Mouse (Mus musculus) heart, adult 18-20 months (tissue): ENCODE results near the gene Phlpp2. TPM values are rescaled to one million over a fixed set of nuclear protein-coding genes. Genes with fewer than 3 reads are reported as not detected.
"Not testable (repeated sequence)": the region's sequence is repeated elsewhere in the genome, so short reads cannot be mapped to it uniquely, and the experiment has no call there.

Experiments used
- DNase-seq, 2 experiments: peaks; one replicate each; pipeline ENCODE4 v3.0.0; 2021 to 2022; ENCODE audit warnings: mixed read lengths in 1 of 2
- long read RNA-seq, 2 experiments: library from polyadenylated mRNA; stranded (forward); transcript quantifications; one replicate each; pipeline ENCODE4 v2.0.0; 2021
- total RNA-seq, 2 experiments: library from RNA; stranded (reverse); gene quantifications; 2 replicates each; pipeline ENCODE4 v1.2.3; 2021

Gene Phlpp2
- 1 to 10 TPM; 3.0 to 3.4 TPM for total RNA-seq
- long read RNA-seq, experiment 1: 0 reads
- long read RNA-seq, experiment 2, partial matches to known transcripts: 0 of 1 reads
- long read RNA-seq, experiment 2, other reads (novel, unspliced or antisense): 1 of 1 reads

DNA sequence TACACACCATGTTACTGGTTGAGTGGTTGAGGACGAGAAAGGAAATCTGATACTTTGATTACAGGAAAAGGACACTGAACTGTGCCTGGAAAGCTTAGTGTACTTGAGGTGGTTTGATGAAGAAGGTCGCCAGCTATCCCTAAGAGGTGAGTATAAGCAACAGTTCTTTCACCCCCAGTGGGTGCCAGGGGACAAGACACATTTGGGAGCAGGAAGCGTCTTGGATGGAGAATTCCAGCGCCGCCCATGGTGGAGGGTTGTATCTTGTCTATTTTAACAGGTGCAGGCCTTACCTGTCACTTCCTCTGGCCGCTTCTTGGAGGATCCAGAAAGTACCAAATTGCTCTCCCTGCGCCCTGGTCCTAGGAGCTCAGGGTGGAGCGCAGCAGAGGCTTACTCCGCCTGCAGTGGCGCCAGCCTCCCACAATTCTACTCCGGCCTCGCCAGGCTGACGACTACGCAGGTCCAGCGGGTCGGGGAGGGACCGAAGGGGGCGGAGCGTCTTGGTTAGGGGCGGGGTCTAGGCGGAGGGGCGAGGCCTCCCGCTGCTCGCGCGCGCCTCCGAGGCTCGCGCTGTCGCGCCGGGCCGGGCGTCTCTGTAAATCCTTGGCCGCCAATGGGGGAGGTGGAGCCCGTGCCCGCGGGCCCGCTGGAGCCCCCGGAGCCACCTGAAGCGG, at the start of gene Phlpp2:
Phlpp2 (plus strand) TSS at position 540 of the 677 bp plus-strand sequence.
- peak; percentile 97 to 98 for DNase-seq

DNA sequence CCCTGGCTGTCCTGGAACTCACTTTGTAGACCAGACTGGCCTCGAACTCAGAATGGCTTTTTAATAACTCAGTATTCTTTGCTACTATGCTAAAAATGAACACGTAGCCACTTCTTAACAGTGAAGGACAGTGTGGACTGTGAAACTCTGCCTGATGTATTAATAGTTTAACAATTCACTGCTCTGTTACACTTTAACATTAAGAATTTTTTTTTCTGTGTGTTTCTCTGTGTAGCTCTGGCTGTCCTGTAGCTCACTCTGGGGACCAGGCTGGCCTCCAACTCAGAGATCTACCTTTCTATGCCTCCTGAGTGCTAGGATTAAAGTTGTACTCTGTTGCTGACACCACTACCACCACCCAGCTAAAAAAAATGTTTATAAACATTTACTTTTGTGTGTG, 44.8 kb upstream of the Phlpp2 start:
- DNase-seq: no peak

DNA sequence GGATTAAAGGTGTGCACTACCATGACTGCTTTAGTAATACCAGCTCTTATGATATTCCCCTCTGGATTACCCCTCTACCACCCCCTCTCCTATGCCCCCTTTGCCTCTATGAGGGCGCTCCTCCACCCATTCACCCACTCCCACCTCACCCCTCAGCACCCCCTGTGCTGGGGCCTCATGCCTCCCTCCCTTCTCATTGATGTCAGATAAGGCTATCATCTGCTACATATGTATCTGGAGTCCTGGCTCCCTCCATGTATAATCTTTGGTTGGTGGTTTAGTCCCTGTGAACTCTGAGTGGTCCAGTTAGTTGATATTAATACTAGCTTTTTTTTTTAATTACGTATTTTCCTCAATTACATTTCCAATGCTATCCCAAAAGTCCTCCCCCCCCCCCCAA, 28.5 kb upstream of the Phlpp2 start:
- DNase-seq: no peak

DNA sequence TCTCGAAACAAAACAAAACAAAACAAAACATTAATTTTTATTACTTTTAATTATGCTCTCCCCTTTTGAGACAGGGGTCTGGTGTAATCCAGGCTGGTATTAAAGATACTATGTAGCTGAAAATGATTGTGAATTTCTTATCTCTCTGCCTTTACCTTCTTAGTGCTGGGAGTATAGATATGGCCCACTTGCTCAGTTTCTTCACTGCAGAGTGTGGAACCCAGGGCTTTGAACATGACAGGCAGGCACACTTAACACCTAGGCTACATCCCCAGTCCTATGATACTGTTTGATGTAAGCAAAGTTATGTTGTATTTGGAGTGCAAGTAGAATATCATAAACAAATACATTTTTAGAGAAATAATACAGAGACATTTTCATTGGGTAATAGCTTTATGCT, 25.9 kb upstream of the Phlpp2 start:
- no peak for DNase-seq

DNA sequence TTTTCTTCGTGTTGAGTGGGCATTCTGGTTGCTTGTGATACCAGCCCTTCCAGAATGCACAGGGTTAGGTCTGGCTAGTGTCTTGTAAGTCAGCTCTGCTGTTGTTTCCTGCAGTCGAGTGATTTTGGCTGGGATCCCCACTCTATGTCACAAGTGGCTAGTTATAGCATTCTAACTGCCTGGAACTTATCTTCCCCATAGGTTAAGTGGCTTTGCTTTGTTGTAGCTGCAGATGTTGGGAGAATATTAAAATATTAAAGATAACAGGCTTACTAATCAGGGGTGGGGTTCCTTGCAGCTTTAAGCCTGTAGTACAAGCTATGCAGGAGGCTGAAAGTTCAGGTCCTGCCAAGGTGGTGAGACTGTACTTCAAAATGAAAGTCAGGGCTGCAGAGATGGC, 20.5 kb upstream of the Phlpp2 start:
- DNase-seq: peak; percentile 16 to 27

DNA sequence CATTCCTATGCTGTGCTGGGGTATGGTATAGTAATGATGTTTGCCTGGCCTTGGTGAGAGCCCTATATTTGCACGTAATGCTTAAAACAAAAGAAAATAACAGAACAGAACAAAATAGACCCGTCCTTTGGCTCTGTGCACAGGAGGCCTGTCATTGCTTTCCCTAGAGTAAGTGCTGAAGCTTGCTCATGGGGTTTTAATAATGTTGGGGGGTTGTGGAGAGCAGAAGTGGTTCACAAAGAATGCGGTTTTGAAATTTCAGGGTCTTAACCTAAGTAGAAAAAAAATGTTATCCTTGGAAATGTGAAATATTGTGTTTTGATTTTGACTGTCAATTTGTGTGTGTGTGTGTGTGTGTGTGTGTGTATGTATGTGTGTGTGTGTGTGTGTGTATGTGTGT, 19.4 kb upstream of the Phlpp2 start:
- no peak for DNase-seq

DNA sequence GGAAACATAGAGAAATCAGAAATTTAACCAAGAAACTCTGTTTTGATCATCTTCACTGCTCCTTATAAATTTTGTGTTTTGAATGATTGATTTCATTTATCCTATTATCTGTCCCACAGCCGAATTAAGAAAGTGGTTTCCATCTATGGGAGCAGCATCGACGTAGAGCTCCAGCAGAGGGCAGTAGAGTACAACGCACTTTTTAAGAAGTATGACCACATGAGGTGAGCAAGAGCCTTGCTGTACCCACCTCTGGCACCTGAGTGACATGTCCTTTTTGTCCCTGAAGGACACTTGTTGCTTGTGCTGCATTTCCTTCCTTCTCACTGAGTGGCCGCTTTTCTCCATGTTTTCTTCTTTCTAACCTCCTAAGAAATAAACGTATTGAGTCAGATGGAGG, 14.9 kb upstream of the Phlpp2 start:
- DNase-seq: peak; percentile 68 to 78

DNA sequence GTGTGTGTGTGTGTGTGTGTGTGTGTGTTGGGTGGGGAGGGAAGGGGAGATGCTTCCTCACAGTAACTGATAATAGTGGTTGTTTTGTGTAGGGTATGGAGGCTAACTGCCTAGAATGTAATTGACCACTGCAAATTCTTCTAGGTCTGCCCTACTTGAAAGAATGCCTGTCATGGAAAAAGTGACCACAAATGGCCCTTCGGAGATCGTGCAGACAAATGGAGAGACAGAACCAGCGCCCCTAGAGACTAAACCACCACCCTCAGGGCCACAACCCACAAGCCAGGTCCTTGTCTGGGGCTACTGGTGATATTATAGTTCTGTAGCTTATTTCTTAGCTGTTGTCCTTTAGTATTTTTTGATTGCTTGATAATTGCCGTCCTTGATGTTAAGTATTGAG, 13.8 kb upstream of the Phlpp2 start:
- no peak for DNase-seq

DNA sequence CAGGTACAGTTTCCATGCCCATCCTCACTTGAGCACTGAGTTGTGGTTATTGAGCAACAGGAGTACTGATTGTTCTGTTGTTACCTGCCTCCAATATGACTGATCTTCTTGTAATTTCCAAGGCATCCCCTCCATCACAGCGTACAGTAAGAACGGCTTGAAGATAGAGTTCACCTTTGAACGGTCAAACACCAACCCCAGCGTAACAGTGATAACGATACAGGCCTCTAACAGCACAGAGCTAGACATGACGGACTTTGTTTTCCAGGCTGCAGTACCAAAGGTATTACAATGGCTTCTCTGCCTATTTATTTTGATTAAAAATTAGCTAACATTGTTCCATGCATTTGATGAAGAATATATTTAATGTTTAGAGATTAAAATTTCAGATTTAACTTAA, 12.9 kb upstream of the Phlpp2 start:
- no peak for DNase-seq

DNA sequence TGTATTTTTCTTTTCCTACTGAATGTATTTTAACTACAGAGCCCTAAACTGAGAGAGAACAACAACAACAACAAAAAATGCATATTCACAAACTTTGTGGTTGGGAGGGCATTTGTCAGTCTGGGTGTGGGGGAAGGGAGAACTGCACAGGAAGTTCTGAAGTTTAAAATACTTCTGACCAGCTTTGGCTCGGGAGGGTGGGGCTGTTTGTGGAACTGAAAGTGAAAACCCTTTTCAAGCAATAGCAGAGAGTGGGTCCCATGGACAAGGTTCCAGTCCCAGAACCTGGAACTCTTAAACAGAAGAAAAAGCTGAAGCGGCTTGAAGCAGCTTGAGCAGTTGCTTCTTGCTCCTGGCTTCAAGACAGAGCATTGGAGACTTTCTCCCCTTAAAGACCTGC, 4.9 kb upstream of the Phlpp2 start:
- peak; percentile 61 to 78 for DNase-seq

DNA sequence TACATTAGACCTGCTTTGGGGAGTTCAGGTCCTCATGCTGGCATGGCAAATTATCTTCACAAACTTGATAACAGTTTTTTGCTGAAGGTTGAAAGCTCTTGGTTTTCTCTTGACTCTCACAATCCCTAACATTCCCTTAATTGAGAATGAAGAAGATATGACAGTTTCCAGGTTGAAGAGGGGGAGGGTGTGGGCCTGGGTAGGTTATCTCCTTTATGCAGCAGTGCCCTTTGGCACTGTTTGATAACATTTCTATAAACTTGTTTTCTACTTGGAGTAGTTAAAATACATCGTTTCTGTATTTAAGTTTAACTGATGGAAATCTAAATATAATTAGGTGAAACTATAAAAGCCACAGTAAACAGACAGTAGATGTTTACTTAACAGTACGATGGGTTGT, 3.5 kb upstream of the Phlpp2 start:
- DNase-seq: no peak

DNA sequence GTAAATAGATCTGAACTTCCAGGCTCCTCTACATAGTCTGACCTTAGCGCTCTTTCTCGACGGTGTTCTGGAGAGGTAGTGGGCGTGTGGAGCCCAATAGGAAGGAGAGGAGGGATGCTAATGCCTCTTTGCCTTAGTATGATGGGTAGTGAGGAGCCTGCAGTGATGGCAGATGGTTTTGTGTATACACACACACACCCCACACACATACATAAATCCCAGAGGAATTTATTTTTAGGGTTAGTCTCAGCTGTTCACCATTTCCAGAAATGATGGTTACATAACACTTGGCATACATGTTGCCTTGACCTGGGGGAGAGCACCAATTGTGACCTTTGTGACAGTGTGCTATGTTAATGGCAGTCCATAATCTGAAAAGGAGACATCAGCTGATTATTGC, 2.8 kb upstream of the Phlpp2 start:
- DNase-seq: no peak

DNA sequence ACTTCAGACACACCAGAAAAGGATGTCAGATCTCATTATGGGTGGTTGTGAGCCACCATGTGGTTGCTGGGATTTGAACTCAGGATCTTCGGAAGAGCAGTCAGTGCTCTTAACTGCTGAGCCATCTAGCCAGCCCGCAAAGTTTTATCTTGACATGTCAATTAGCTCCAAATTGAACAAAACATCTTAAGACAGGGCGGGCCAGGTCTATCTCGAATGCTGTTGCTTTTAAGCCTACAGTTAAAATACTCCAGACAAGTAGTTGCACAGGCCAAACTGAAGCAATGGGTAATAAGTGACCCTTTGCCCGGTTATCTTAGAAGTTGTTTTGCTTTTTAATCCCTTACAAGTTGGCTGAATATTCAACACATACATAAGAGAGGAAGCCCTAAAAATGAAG, 1.7 kb upstream of the Phlpp2 start:
- DNase-seq: no peak

DNA sequence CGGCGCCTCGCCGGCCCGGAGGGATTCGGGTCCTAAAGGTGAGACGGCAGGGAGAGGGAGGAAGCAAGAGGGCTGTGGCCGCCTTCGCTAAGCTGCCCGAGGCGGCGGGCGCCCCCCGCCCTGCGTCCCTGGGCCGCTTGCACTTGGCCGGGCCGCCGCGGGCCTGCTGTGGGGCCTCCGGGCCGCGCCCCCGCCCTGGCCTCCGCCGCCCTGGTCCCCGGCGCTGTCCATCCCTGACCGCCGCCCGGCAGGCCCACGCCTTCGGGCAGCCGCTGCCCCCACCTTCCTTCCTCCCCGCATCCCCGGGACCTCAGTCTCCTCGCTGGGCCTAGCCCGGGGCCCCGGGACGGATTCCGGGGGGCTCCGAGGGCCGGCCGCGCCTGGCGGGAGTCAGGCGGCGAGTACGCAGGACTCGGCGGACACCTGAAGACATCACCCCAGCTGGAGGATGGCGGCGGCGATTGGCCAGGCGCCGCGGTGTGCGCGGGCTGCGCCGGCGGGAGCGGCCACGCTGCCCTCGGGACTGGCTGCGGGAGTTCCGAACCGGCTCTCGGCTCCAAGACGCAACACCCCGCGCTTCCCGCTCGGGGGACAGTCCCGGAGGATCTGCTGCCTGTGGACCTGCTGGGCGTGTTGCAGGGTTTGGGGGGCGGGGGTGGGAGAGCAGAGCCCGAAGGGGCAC, 479 bp downstream of the Phlpp2 start:
- DNase-seq: peak in 1 of 2 experiments; percentile 61

DNA sequence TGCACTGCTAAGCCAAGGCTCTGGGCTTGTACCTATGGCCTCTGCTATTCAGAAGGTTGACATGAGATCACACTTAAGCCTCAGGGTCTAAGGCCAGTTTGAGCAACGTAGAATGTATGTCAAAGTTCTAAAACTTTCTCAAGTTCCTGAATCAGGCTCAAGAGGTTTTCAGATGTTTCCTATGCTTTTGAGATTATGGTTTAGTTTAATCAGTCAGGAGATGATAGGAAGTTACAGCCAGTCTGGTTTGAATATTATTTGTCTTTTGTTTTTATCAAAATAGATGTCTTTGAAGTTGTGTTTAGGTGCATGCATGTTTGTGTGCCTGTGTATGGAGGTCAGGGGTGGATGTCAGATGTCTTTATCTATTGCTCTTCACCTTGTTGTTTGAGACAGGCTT, 2.7 kb downstream of the Phlpp2 start:
- no peak for DNase-seq

DNA sequence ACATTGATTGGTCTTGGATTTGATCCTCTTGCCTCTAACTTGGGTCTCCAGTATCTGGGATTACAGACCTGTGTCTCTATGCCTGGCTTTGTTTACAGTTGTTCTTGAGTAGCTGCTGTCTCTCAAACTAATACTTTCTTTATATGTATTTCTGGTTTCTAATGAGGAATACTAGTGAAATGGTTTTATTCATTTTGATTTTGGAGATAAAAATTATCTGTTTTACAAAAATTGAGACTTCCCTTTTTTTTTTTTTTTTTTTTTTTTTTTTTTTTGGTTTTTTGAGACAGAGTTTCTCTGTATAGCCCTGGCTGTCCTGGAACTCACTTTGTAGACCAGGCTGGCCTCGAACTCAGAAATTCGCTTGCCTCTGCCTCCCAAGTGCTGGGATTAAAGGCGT, 5.5 kb downstream of the Phlpp2 start:
- DNase-seq: not testable (repeated sequence)

DNA sequence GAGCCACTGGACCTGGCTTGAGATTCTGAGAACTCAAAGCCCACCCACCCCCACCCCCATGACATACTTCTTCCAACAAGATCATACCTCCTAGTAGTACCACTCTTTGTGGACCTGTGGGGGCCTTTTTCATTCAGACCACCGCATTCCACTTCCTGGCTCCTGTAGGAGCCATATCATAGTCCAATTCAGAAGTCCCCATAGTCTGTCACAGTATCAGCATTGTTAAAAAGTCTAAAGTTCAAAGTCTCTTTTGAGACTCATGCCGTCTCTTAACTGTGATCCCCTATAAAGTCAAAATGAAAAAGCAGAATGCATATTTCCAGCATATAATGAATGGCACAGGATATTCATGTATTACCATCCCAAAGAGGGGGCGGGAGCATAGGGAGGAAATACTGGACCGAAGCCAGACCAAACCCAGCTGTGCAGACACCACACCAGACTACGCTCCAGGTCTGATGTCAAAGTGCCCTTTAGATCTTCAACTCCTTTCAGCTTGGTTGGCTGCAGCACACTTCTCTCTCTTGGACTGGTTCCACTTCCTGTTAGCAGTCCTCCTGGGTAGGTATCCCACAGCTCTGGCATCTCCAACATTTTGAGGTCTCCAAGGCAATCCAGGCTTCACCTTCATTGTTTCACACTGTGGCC, 11.8 kb downstream of the Phlpp2 start:
- no peak for DNase-seq

DNA sequence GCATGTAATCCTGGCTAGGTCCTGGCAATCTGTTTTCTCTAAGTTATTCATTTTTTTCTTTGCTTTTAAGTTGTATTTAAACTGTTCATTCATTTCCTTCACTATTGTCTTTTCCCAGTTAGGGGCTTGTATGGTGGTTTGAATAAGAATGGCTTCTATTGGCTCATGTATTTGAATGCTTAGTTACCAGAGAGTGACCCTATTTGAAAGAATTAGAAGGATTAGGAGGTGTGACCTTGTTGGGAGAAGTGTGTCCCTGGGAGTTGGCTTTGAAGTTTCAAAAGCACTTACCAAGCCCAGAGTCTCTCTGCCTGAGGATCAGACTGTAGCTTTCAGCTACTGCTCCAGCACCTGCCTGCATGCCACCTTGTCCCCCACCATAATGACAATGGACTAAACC, 17.0 kb downstream of the Phlpp2 start:
- no peak for DNase-seq

DNA sequence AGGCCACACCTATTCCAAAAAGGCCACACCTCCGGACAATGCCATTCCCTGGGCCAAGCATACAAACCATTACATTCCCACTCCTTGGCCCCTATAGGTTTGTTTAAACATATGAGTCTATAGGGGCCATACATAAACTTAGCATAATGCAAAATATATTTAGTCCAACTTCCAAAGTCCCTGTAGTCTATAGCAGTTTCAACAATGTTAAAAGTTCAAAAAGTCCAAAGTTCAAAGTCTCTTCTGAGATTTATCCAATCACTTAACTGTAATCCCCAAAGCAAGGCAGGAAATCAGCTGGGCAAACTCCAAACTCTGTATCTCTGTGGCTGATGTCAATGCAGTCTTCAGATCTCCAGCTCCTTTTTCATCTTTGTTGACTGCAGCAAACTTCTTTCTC, 20.9 kb downstream of the Phlpp2 start:
- no peak for DNase-seq

DNA sequence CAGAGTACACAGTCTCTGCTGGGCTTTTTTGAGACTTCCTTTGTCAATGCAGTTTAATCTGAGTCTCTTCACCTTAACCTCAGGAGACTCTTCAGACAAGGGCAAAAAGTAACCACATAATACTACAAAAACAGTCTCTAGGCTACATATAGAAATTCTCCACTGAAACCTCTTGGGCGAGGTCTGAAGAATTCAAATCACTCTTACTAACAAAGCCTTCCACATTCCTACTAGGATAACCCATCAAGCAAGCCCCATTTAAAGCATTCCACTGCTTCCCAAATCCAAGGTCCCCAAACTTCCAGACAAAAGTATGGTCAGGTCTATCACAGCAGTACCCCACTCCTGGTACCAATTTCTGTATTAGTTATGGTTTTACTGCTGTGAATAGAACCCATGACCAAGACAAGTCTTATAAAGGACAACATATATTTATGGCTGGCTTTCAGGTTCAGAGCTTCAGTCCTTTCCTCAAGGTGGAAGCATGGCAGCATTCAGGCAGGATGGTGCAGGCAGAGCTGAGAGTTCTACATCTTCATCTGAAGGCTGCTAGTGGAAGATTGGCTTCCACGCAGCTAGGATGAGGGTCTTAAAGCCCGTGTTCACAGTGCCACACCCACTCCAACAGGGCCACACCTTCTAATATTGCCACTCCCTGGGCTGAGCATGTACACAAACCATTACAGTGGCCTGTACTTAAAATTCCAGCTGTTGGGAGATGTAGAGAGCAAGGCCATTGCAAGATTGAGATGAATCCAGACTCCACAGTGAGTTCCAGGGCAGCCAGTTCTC, 22.6 kb downstream of the Phlpp2 start:
- DNase-seq: no peak

DNA sequence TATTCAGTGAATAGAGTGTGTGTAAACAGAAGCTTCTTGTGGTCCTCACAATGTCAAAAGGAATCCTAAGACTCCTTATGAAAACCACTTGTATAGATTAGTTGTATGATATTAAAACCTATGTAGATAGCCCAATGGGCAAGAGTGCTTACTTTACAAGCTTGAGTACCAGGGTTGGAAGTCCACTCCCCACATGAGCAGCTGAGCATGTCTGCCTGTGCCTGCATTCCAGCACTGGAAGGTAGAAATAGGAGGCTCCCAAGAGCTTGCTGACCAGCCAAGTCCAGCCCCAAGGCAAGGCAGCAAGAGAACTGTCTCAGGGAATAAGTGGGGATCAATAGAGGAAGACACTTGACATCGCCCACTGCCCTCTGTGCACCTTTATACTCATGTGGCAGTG, 26.3 kb downstream of the Phlpp2 start:
- DNase-seq: no peak

DNA sequence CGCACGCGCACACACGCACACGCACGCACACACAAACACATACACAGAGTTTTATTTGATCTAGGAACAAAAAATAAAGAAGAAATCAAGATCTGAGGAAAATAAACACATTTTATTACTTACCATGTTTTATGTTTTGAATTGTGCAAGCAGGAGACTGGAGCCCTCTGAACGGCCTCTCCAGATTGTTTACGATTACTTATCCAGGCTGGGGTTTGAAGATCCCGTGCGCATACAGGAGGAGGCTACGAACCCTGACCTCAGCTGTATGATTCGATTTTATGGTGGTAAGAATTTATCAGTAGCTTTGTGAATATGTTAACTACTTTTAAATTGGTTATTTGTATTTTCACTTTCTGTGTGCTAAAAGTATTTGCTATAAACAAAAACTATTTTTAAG, 27.0 kb downstream of the Phlpp2 start:
- no peak for DNase-seq

DNA sequence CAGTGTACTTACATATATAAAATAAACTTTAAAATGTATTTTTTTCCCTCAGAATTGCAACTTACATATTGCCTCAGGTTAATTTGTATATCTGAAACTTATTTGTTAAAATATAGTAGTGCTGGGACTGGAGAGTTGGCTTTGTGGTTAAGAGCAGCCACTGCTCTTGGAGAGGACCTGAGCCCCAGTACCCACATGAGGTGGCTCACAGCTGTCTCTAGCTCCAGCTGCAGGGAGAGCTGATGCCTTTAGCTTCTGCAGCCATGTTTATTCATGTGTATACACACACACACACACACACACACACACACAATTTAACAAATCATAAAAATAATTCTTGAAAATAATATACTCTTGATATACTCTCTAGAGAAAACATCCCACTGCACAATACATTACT, 34.0 kb downstream of the Phlpp2 start:
- no peak for DNase-seq
